Mouse (Mus musculus) megakaryocyte, embryonic 14.5 days (primary cell): Measurements from ENCODE around the gene Vpreb3.

Experiments
- FLI1 ChIP-seq: IDR thresholded peaks from 2 replicates; pipeline ENCODE4 v1.6.1; 2012; ENCODE audit warnings: low read length, inconsistent platforms, mixed read lengths
- GATA1 ChIP-seq: IDR thresholded peaks from 3 replicates; pipeline ENCODE4 v1.6.1; 2012; ENCODE audit warnings: mixed read lengths, low read length, inconsistent platforms, borderline replicate concordance

DNA sequence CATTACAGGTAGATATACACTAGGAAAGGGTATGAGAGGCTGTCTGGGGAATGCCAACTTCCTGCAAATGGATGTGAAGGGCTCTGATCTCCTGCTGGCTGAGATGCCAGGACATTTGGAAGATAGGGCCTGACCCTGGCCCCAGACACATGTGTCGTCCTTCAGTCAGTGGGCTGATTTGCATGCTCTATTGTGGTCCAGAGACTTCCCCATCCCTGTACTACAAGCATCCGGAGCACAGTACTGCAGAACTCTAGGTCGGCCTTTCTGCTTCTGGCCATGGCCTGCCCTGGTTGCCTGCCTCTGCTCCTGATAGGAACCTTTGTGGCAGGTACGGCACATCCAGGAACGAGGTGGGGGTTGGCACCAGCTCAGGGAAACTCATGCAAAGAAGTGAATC, 5.2 kb downstream of the Vpreb3 start:
- TF ChIP-seq GATA1 (no peak), FLI1 (no peak)
